Mouse (Mus musculus) erythroid progenitor cell, adult 5-6 weeks (primary cell): ENCODE measurements around the gene Brinp2. TPM values are rescaled to one million over a fixed set of nuclear protein-coding genes. Genes with fewer than 3 reads are reported as not detected.

ENCODE experiments used
- ATAC-seq: replicated peaks from 2 replicates; pipeline ENCODE4 v1.8.0; 2016; ENCODE audit warnings: moderate number of reproducible peaks, mild to moderate bottlenecking, moderate TSS enrichment, inconsistent platforms; ENCODE audit not compliant: poor library complexity, low FRiP score, severe bottlenecking
- total RNA-seq, 2 experiments: library from RNA; stranded (forward) in 1 of 2; stranded (reverse) in 1 of 2; fragments of 150-400 nt in 1 of 2; fragments of 186-747, 209-891 nt in 1 of 2; gene quantifications; 2 replicates each; pipeline versions ENCODE4 v1.2.3 to v1.2.4; 2015 to 2017; ENCODE audit warnings: low replicate concordance in 2 of 2

Brinp2 gene
- total RNA-seq (2015; ENCODE audit: low replicate concordance) (0.84 and 4.0 TPM in 2 replicates), total RNA-seq (2017; ENCODE audit: low replicate concordance) (1.0 and 1.8 TPM in 2 replicates)

DNA sequence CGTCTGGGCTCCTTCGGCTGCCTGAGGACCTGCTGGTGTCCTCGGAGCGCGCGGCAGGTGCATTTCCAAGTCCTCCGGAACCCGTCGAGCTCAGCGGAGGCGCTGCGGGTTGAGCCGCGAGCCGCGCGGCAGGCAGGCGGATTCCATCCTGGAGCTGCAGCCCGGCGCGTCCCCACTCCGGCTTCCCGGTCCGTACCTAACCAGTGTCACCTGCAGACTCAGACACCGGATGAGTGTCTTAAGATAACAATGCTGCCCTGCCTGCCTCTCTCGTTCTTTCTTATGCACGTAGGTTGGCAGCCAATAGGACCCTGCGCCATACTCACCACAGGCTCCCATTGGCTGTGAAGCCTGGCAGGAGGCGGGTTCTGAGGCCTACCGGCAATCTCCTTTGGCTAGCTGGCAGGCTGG is at the start of gene Brinp2:
TSS of gene Brinp2 (minus strand) at position 276 of the 411 bp plus-strand sequence.
- no peak for ATAC-seq

DNA sequence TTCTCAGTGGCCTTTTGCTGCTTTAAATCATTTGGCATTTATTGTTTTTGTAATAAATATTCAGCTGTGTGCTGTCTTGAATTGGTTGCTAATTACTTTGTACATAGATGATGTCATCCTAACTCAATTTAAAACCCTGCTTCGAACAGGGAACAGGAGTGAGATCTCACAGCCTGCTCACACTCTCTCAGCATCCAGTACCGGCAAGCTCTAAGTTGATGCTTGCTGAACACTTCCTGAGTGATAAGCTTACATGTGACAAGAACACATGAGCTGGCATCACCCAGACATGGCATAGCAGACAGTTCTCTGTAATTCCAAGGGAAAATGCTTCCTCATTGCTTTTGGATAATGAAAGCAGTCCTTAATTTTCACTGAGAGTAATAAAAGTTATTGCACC is 44.8 kb upstream of the Brinp2 start:
- no peak for ATAC-seq

DNA sequence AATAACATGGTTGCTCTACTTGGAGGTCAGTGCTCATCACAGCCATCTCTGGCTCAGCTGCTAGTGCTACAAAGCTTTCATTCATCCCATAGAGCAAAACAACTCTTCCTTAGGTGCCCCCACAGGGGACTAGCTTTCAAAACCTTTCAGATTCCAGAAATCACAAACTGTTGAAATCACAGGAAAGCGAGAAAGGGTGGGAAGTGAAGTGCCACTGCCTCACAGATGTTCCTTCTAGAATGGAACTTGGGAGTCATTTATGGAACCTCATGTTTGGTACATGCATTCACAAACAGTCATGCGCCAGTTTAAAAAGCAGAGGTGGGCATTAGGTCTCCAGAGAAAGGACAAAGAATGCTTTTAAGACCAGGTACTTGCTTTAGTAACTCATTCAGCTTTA is 40.9 kb upstream of the Brinp2 start:
- ATAC-seq = no peak

DNA sequence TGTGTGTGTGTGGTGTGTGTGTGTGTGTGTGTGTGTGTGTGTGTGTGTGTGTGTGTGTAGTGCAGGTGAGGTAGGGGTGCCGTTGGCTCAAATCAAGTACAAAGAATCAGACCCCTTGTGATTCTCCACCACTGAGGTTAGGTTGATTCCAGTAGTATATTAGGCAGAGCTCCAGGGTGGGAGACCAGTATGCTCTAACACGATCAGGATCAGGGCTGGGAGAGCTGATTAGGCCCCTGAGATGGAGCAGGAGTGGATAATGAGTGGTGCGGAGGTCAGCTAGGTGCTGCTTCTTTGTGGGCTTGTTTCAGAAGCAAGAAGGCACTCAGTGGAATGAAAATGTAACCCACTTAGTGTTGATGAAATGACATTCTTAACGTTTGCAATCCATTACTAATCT is 34.6 kb upstream of the Brinp2 start:
- no peak for ATAC-seq

DNA sequence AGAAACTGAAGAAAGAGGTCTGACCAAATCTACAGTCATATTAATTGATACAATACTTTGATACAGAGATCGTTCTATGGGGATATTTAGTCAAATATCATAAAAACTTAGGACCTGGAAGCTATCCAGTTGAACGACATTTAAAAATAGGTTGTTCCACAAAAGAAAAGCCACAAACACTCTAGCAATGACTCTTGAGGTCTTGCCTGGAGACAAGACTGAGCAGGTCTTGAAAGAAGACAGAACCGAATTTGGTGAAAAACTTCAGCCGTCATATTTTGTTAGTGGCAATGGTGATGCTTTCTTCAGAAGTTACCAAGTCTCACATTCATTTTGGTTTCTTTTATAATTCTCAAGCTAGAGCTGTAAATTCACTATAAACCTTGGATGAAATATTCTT is 32.9 kb upstream of the Brinp2 start:
- no peak for ATAC-seq

DNA sequence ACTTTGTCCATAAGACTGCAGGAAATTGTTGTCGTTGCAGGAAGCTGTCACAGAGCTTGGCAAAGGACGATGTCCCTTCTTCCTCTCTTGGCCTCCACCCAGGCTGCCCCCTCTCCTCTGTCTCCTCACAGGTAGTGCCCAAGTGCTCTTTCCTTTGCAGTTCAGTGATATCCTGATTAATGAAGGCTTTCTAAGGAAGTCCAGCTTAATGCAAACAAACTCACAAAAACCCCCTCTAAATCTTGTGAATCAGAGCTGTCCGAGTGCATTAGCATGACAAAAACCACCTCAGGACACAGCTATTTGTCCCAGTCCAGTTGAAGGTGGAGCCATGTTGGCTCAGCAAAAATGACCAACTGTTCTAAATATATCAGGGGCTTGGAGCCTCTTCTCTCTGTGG is 30.7 kb upstream of the Brinp2 start:
- ATAC-seq = no peak

DNA sequence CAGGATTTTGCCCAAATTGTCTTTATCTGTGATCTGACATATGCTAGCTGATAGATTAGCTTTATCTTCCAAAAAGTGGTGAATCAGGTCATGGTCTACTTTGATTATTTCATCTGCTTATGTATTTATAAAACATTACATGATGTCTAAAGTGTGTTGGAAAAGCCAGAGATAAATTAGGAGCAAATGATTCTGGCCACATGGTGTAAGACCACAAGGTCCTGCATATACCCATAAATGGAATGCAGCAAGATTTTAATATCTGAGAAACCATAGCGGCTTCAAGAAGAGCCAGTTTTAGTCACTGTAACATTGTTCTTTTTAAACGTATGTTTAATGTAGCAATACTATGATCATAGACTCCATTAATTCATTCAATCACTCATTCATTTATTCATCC is 29.2 kb upstream of the Brinp2 start:
- no peak for ATAC-seq

DNA sequence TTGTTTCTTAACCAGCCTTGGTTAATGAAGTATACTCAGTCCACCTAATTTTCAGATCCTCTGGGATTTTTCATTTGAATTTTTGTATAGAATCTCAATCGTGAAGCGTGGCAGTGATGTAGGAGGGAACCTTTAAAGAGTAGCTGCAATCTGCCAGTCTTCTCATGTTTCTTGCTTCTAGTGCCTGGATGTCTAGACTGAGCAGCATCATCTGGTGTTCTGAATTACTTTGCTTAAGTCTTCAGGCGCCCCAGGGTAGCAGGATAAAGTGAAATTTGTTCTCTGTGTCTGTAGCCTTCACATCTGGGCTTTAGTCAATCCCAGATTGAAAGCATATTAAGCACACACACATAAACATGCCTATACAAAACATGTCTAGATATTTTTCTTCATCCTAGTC is 27.1 kb upstream of the Brinp2 start:
- no peak for ATAC-seq

DNA sequence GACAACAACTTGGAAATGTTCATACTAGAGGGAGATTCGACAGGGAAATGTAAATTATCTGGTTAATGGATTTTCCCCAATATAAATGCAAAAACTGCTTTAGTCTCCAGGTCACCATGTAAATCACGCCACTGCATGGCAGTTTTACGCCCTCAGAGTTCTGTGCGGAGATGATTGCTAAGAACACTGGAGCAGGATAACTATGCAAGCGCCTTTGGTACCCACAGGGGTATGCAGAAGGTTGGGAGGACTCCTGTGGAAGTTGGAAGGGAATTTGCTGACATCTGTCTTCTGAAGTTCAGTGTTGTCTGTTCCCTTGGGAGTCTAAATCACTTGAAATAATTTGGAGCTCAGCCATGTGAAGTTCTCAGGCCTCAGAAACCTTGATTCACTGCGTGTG is 26.2 kb upstream of the Brinp2 start:
- no peak for ATAC-seq

DNA sequence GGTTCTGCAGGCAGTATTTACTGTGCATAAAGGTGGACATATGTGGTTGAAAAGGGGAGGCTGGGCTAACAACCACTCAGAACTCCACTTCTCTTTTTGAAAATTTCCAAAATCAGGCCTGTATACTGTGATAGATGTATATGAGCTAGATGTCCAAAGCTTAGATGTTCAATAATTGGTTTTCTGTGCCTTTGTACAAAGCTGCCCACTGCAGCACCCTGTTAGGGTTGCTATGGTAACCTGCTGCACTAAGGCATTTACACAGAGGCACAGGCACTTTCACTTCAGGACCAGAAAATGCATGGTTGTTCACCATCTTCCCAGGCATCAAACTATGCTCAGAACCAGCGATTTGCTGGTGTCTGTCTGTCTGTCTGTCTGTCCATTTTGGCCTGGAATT is 8.3 kb upstream of the Brinp2 start:
- no peak for ATAC-seq

DNA sequence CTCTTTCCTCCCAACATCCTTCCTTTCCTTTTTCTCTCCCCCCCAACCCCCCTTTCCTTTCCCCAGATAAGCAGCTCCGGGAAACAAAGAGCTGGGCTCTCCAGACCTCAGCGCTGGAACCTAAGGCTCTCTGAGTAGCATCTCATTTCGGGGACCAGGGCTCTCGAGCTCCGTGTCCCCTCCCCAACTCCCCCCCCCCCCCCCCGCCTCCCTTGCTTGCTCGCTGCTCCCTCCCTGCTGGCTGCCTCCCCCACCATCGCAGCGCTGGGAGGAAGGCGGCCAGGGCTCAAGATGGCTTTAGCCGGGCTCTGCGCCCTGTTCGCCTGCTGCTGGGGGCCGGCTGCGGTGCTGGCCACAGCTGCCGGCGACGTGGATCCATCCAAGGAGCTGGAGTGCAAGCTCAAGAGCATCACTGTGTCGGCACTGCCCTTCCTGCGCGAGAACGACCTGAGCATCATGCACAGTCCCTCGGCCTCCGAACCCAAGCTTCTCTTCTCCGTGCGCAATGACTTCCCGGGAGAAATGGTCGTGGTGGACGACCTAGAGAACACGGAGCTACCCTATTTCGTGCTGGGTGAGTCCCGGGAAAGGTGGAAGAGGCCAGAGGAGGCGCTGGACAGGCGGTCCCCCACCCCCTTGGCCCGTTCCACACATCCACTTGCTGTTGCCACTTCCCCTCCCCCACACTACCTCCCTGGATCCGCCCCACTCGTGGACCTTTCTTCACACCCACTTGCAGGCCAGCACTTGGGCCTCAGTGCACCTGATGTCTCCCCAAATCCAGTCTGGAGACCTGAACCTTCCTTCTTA is 6.4 kb upstream of the Brinp2 start:
- ATAC-seq = no peak

DNA sequence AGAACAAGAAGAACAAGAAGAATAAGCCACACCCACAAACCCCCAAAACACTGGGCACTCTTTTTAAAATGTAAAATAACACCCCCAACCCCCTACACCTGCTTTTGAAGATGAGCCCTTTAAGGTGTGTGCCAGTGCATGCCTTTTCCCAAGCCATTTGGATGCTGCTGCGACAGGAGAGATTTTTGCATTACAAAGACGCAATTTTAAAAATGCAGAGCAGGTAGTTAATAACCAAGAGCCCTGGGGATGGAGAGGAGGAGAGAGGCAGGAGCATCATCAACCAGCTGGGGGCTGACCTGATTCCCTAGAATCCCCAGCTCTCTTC is 5.8 kb upstream of the Brinp2 start, which contains the start of gene Astn1:
TSS of gene Astn1 (plus strand) at position 310 of the 328 bp plus-strand sequence.
- no peak for ATAC-seq

DNA sequence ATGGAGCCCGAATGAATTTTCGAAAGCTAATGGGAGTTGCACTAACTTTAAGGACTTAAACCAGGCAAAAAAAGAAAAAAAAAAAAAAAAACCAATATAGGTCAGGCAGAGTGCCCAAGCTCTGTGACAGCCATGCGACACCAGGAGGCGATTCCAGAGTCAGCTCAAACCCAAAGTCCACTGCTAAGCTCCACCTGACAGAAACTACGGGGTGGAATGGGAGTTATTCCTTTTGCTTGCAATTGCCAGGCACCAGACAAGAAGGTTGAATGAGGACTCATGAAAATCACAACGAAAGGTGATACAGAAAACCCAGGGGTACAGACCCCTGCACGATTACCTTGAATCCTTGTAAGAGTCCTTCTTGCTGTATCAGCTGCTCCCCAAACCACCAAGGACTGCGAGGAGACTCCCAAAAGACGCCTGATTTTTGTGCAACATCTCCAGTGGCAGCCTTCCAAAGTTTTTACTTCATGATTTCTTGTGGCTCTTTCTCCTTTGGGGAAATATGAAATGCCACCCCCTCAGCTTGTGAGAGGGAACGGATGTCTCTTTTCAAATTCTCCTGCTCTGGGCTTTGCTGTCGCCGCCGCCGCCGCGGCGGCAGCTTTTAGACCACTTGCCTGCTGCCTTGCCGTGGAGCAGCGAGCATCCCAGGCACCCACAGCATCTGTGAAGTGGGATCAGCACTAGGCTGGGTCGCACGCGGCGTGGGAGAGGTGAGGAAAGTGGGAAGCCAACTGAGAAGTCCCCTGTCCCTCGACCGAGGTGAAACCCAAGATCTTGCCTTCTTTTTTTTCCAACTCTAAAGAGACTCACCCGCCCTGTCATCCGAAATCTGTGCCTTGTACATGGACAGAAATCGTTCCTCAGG is 712 bp downstream of the Brinp2 start:
- ATAC-seq = no peak

DNA sequence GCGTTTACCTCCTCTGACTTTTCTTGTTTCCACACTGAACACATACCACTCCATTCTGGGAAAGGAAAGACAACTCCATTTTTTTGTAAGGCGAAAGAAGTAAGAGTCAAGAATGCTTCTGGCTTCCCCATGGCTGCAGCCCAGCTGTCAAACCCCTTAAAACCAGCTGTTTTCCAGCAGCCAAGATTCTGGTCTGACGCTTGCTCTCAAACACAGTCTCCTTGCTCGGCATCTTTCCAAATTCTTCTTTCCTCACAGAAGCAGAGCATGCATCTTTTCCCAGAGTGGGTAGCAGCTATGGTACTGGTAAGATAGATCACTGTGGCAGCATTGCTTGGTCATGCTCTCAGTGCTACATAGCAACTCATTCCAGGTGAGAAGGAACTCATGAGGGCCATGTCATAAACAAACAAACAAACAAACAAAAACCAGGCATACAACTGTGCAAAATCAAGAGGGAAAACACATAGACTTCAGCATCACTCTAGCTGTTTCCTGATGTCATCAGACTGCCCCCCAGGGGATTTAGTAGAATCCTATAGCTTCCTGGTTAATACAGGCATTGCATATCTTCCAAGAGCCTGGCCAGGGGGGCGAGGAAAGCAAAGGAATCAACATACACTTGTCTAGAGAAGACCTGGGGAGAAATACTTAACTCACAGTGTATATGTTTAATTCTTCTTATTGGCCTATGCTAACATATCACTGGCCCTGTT is 2.3 kb downstream of the Brinp2 start:
- ATAC-seq = no peak

DNA sequence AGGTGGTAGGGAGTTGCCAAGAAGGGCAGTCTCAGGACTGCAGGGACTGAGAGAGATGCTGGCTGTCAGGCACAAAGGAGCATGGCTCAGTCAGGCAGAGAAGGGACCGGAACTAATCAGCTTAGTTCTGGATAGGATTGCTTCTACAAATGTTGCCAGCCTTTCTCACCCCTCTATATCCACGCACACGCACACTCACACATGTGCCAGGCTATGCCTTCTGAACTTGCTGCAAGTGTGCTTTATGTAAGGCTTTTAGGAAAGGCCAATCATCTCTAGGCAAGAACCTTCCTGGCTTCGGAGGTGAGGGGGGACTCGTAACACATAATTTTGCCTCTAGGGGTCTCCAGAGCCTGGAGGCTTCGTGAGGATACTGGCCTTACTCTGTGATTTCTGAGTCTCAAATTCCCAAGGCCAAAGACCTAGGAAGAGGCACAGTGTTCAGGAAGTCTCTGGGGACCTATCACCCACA is 12.8 kb downstream of the Brinp2 start:
- no peak for ATAC-seq

DNA sequence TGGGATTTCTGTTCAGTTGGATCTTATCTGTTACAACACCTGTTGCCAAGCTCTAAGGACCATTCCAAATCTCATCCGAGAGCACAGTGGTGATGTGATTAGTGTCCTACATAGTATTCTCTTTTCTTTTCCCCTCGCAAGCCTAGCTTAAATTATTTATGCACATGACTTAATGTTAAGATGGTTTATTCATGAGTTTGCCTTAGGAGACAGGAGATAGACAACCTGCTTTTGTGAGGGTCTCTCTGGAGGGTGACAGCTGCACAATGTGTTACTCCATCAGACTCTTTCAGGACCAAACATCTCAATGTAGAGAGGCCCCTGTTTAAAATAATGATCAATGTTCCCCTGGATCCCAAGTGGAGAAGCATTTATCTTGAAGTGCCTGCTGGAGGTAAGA is 27.3 kb downstream of the Brinp2 start:
- no peak for ATAC-seq

DNA sequence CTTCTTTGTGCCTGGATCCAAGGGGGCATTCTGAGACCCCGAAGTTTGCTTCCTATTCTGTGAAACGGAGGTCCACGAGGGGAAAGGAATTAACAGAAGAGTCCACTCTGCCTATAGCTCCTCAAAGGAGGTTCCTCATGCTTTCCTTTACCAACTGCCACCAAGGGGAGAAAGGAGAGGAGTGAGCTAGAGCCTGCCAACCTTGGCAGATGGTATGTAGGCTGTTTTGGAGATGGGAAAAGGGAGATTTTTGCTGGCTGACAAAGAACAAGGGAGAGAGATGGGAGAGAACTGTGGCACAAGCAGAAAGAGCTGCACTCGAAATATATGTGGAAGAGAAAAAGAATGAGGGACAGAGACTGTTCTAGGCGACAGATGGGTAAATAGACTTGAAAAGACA is 28.0 kb downstream of the Brinp2 start:
- ATAC-seq = no peak

DNA sequence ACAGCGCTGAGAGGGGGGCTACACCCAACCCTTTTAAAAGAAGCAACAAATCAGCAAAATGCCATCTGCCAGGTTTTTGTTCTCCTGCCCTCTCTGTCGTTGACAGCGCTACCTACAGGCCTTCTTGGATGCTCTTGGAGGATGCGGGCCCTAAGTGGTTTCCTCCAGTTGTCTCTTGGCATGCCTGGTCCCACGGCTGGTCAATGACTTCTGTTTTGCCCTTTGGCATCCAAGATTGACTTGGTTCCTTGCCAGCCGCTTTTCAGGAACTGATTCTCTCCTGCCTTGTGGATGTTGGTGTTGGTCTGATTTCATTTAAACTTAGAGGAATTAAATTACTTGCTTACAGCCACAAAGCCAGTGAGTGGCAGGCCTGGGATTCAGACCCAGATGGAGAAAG is 32.8 kb downstream of the Brinp2 start:
- ATAC-seq = no peak

DNA sequence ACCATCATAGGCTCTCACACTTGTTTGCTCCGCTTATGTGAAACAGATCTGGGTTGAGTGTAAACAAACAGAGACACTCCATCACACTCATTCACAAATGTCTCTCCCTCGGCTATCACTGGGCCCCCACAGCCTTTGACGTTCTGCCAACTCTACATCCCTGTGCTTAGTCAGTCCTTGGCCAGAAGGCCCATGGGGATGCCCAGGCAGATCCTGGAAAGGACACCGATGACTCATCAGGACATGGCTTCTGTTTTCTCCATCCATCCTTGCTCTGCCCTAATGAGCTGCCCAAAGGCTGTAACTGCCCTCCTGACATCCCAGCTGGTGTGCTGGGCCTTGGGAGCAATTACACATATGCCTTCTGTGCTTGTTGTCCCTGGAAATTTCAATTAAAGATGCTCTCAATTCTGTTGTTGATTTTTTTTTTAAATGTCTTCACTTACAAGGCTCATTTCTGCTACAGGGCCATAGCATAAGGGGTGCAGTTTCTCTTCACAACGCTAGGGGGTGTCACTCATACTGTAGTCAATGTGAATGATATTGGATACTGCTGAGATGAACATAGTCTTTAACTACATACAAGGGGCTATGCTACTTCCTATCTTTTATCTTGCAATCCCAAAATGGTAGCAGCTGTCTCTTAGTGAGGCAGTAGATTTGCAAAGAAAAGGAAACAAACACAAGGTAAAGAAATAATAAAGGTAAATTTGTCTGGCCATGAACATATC is 45.5 kb downstream of the Brinp2 start:
- no peak for ATAC-seq

DNA sequence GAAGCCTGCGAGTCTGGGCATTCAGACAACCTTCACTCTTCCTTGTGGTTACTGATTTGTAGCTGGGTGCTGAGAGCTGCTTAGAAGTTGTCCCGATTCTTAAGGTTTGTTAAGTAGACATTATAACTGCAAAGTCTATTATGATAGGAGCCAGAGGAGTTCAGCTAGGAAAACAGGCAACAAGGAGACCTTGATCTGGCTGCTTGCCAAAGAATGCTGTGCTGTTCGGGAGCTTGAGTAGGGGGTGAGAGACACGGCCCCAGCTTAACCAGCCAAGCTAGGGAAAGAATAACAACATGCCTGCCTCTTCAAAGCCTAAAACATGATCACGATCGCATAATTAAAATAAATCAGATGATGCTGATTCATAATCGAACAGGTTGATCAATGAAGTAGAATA is 59.1 kb downstream of the Brinp2 start:
- ATAC-seq = no peak
